Mouse (Mus musculus) spleen, postnatal 10 days (tissue): ENCODE measurements around the gene Ffar4.

ENCODE experiments used
- DNase-seq, 2 experiments: peaks; one replicate each; pipeline ENCODE4 v3.0.0; 2021 to 2022; ENCODE audit warnings: low spot score in 2 of 2

Ffar4 gene

GRCm38 (mm10) chr19:38096858-38097758 lies at the start of gene Ffar4:
Gene Ffar4 (plus strand): TSS chr19:38097071.
- no peak for DNase-seq

- DNase-seq: no peak
Observed at GRCm38 (mm10) chr19:38049686-38050085, 47.2 kb upstream of the Ffar4 start.

- DNase-seq: no peak
Observed at GRCm38 (mm10) chr19:38053227-38054041, 43.4 kb upstream of the Ffar4 start.

GRCm38 (mm10) chr19:38054149-38054719 lies 42.6 kb upstream of the Ffar4 start:
- DNase-seq: peak; percentile 47 to 81

- peak; percentile 65 to 94 for DNase-seq
Observed at GRCm38 (mm10) chr19:38054720-38055192, 42.1 kb upstream of the Ffar4 start, which contains the start of gene Cep55. Gene Cep55 (plus strand): TSS chr19:38055011.

GRCm38 (mm10) chr19:38055798-38056197 lies 41.1 kb upstream of the Ffar4 start:
- DNase-seq: no peak

GRCm38 (mm10) chr19:38056276-38056675 lies 40.6 kb upstream of the Ffar4 start:
- no peak for DNase-seq

GRCm38 (mm10) chr19:38056931-38057330 lies 39.9 kb upstream of the Ffar4 start:
- no peak for DNase-seq

- DNase-seq: no peak
Observed at GRCm38 (mm10) chr19:38063201-38063600, 33.7 kb upstream of the Ffar4 start.

GRCm38 (mm10) chr19:38064051-38064450 lies 32.8 kb upstream of the Ffar4 start:
- DNase-seq: no peak

GRCm38 (mm10) chr19:38073226-38073625 lies 23.6 kb upstream of the Ffar4 start:
- DNase-seq: no peak

- no peak for DNase-seq
Observed at GRCm38 (mm10) chr19:38075051-38075450, 21.8 kb upstream of the Ffar4 start.

- no peak for DNase-seq
Observed at GRCm38 (mm10) chr19:38076251-38076650, 20.6 kb upstream of the Ffar4 start.

- no peak for DNase-seq
Observed at GRCm38 (mm10) chr19:38077851-38078540, 18.9 kb upstream of the Ffar4 start.

- no peak for DNase-seq
Observed at GRCm38 (mm10) chr19:38081361-38081760, 15.5 kb upstream of the Ffar4 start.

- DNase-seq: no peak
Observed at GRCm38 (mm10) chr19:38082931-38083525, 13.8 kb upstream of the Ffar4 start.

GRCm38 (mm10) chr19:38085841-38086240 lies 11.0 kb upstream of the Ffar4 start:
- DNase-seq: no peak

- DNase-seq: no peak
Observed at GRCm38 (mm10) chr19:38086948-38087551, 9.8 kb upstream of the Ffar4 start.

GRCm38 (mm10) chr19:38089358-38089757 lies 7.5 kb upstream of the Ffar4 start:
- no peak for DNase-seq

- DNase-seq: no peak
Observed at GRCm38 (mm10) chr19:38091512-38091985, 5.3 kb upstream of the Ffar4 start.
